Mouse (Mus musculus) brain, embryonic 14.5 days (tissue): ENCODE measurements at regions not wholly inside any gene's neighbourhood (a gene's known extent, or its start where the extent isn't known, plus 50 kb on each side); places are given as distances from the start of the nearest gene placed in this dataset.

ENCODE experiments used
- CTCF ChIP-seq: fragments of 200-500 bp; IDR thresholded peaks from 2 replicates; pipeline ENCODE4 v1.5.1; 2012; ENCODE audit warnings: inconsistent platforms, mild to moderate bottlenecking, moderate library complexity, borderline replicate concordance; ENCODE audit not compliant: insufficient read depth, insufficient read length; ENCODE audit errors: extremely low read depth
- POLR2A ChIP-seq: fragments of 200-500 bp; IDR thresholded peaks from 2 replicates; pipeline ENCODE4 v1.6.1; 2012; ENCODE audit warnings: mild to moderate bottlenecking, inconsistent platforms, borderline replicate concordance; ENCODE audit not compliant: poor library complexity, insufficient read depth, insufficient read length, severe bottlenecking; ENCODE audit errors: extremely low read depth

GRCm38 (mm10) chr9:31654747-31655146 lies 190.5 kb upstream of the Tmem45b start:
- TF ChIP-seq CTCF: no peak
- no peak for TF ChIP-seq POLR2A
